Mouse (Mus musculus) stomach, embryonic 14.5 days (tissue): ENCODE data around the gene Stra8. TPM values are rescaled to one million over a fixed set of nuclear protein-coding genes. Genes with fewer than 3 reads are reported as not detected.

ENCODE experiments used
- ATAC-seq: fragments of 200-750 bp; cut with Nextera tagmentation; 2 replicates; pipeline ENCODE4 v1.8.0; 2017; ENCODE audit warnings: low read depth, moderate TSS enrichment; ENCODE audit not compliant: insufficient number of reproducible peaks, insufficient read depth, low FRiP score
- H3K27ac ChIP-seq: fragments of 300-500 bp; sonication (generic); 2 replicates; pipeline ENCODE4 v1.5.1; 2014; ENCODE audit warnings: mild to moderate bottlenecking, low read length, moderate library complexity, mixed read lengths
- H3K27me3 ChIP-seq: fragments of 300-500 bp; sonication (generic); 2 replicates; pipeline ENCODE4 v1.6.1; 2014; ENCODE audit warnings: low read length, control low read depth, mixed read lengths; ENCODE audit not compliant: control insufficient read depth, insufficient read depth
- H3K36me3 ChIP-seq: fragments of 300-500 bp; sonication (generic); 2 replicates; pipeline ENCODE4 v1.6.1; 2014; ENCODE audit warnings: mild to moderate bottlenecking, control low read depth, low read length, moderate library complexity, mixed read lengths; ENCODE audit not compliant: control insufficient read depth, insufficient read depth
- H3K4me1 ChIP-seq: fragments of 300-500 bp; sonication (generic); 2 replicates; pipeline ENCODE4 v1.6.1; 2014; ENCODE audit warnings: low read length, control low read depth, mixed read lengths; ENCODE audit not compliant: control insufficient read depth, insufficient read depth
- H3K4me2 ChIP-seq: fragments of 300-500 bp; sonication (generic); replicated peaks from 2 replicates; pipeline ENCODE4 v1.6.1; 2014; ENCODE audit warnings: low read depth, low read length, control low read depth
- H3K4me3 ChIP-seq: fragments of 300-500 bp; sonication (generic); 2 replicates; pipeline ENCODE4 v1.5.1; 2014; ENCODE audit warnings: low read depth, low read length, control low read depth
- H3K9ac ChIP-seq: fragments of 300-500 bp; sonication (generic); replicated peaks from 2 replicates; pipeline ENCODE4 v1.6.1; 2014; ENCODE audit warnings: low read depth, mild to moderate bottlenecking, control low read depth, low read length, moderate library complexity, mixed read lengths
- H3K9me3 ChIP-seq: fragments of 300-500 bp; sonication (generic); 2 replicates; pipeline ENCODE4 v1.6.1; 2016; ENCODE audit warnings: low read depth, low read length, control low read depth; ENCODE audit not compliant: control insufficient read depth
- WGBS: fragments of 180-500 bp; shearing (Covaris S2); extraction: QIAGEN DNeasy Blood & Tissue Kit; methylation state at CpG from one replicate; pipeline ENCODE4 v1.1.7; 2014; 5-methylcytosine and 5-hydroxymethylcytosine counted together
- polyA plus RNA-seq: library from polyadenylated mRNA; unstranded; fragments of >200 nt; fragmentation: Nextera tagmentation; extraction: Ambion mirVana; gene quantifications from 2 replicates; pipeline ENCODE4 v1.2.1, GENCODE M21; 2014

Gene Stra8
- polyA plus RNA-seq, 1 experiment from 2014 or later = not detected

DNA sequence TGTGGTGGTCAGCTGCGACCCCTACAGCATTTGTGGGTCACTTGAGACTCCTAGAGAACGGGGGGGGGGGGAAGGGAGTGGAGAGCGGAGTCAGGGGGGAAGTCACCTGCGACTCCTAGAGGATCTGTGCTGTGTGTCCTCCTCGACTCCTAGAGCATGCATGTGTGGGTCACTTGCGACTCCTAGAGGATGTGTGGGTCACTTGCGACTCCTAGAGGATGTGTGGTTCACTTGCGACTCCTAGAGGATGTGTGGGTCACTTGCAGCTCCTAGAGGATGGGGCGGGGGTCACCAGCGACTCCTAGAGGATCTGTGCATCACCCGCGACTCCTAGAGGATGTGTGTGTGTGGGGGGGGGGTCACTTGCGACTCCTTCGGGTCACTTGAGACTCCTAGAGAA, 2.0 kb downstream of the Stra8 start:
- H3K9ac ChIP-seq = no peak overlapping the region
- H3K4me1 ChIP-seq = no peaks in the 10 kb centered on the region
- no peaks in the 10 kb centered on the region for H3K9me3 ChIP-seq
- H3K4me3 ChIP-seq = no peak overlapping the region
- no peaks in the 10 kb centered on the region for H3K36me3 ChIP-seq
- H3K4me2 ChIP-seq = no peak overlapping the region
- ATAC-seq = no peak
- WGBS = 63% methylated on average over 14 of the region's 14 CpGs
- no peak overlapping the region for H3K27ac ChIP-seq
- H3K27me3 ChIP-seq = no peaks in the 10 kb centered on the region

DNA sequence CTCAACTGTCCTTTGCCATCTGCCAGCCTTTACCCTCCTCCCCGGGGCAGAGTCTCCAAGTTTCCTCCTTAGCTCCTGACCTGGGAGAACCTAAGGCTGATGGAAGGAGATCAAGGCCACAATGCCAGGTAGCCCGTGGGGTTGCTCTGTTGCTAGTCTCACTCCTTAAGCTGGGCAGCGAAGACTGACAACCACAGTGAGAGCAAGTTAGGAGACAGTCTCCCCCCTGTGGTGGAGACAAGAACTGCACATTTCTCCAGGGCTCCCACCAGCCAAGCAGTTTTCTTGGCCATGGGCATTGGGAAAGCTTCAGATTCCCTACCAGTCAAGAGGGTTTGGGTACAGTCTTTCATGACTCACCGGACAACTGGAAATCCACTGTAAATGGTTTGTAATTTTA, 7.2 kb downstream of the Stra8 start:
- Histone ChIP-seq H3K27me3 (no peaks in the 10 kb centered on the region), H3K4me3 (no peak overlapping the region), H3K4me1 (no peaks in the 10 kb centered on the region), H3K9me3 (no peaks in the 10 kb centered on the region), H3K27ac (no peak overlapping the region), H3K9ac (no peak overlapping the region), H3K4me2 (no peak overlapping the region), H3K36me3 (no peaks in the 10 kb centered on the region)
- 47% methylated on average over 4 of the region's 4 CpGs for WGBS
- ATAC-seq = no peak

- no peak overlapping the region for H3K4me3 ChIP-seq
- no peak overlapping the region for H3K4me2 ChIP-seq
- H3K4me1 ChIP-seq = no peaks in the 10 kb centered on the region
- H3K36me3 ChIP-seq = no peaks in the 10 kb centered on the region
- no peaks in the 10 kb centered on the region for H3K9me3 ChIP-seq
- H3K27ac ChIP-seq = no peak overlapping the region
- no peaks in the 10 kb centered on the region for H3K27me3 ChIP-seq
- no peak for ATAC-seq
- 96% methylated on average over 8 of the region's 8 CpGs for WGBS
- H3K9ac ChIP-seq = no peak overlapping the region
Measured at GRCm38 (mm10) chr6:34927594-34927993, 7.6 kb downstream of the Stra8 start.

DNA sequence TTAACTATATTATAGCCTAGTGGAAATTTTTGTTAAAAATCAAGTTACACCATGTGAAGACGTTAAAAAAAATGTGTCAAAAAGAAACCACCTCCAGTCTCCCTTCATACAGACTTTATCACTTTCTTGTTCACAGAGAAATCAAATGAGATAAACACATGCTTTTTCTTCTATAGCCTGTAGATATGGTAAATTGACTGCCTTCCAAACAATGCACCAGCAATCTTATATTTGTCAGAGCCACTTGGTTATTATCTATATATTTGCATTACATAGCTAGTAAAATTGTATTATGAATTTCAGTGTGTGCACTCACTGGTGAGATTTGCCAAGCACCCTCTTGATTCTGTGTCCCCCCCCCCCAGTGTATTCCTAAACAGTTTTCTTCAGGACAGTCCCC, 12.7 kb downstream of the Stra8 start:
- ATAC-seq = no peak
- Histone ChIP-seq H3K9ac (no peak overlapping the region), H3K4me2 (no peak overlapping the region), H3K27me3 (no peaks in the 10 kb centered on the region), H3K4me1 (no peaks in the 10 kb centered on the region), H3K9me3 (no peaks in the 10 kb centered on the region), H3K36me3 (no peaks in the 10 kb centered on the region), H3K4me3 (no peak overlapping the region), H3K27ac (no peak overlapping the region)
- WGBS = 92% methylated on average over 1 of the region's 1 CpGs

- H3K27ac ChIP-seq = no peak overlapping the region
- H3K27me3 ChIP-seq = no peaks in the 10 kb centered on the region
- WGBS = 69% methylated on average over 5 of the region's 5 CpGs
- H3K9ac ChIP-seq = no peak overlapping the region
- H3K36me3 ChIP-seq = no peaks in the 10 kb centered on the region
- no peaks in the 10 kb centered on the region for H3K4me1 ChIP-seq
- no peaks in the 10 kb centered on the region for H3K9me3 ChIP-seq
- no peak overlapping the region for H3K4me3 ChIP-seq
- no peak for ATAC-seq
- H3K4me2 ChIP-seq = no peak overlapping the region
Measured at GRCm38 (mm10) chr6:34936743-34937142, 16.8 kb downstream of the Stra8 start.

- no peaks in the 10 kb centered on the region for H3K4me1 ChIP-seq
- no peak overlapping the region for H3K4me2 ChIP-seq
- no peak overlapping the region for H3K4me3 ChIP-seq
- H3K9ac ChIP-seq = no peak overlapping the region
- no peak for ATAC-seq
- no peaks in the 10 kb centered on the region for H3K27me3 ChIP-seq
- H3K9me3 ChIP-seq = no peaks in the 10 kb centered on the region
- H3K36me3 ChIP-seq = no peaks in the 10 kb centered on the region
- 42% methylated on average over 7 of the region's 7 CpGs for WGBS
- H3K27ac ChIP-seq = no peak overlapping the region
Measured at GRCm38 (mm10) chr6:34938280-34938928, 18.4 kb downstream of the Stra8 start.

GRCm38 (mm10) chr6:34938929-34939325, 19.0 kb downstream of the Stra8 start:
- ATAC-seq = no peak
- 37% methylated on average over 4 of the region's 4 CpGs for WGBS
- no peak overlapping the region for H3K9ac ChIP-seq

DNA sequence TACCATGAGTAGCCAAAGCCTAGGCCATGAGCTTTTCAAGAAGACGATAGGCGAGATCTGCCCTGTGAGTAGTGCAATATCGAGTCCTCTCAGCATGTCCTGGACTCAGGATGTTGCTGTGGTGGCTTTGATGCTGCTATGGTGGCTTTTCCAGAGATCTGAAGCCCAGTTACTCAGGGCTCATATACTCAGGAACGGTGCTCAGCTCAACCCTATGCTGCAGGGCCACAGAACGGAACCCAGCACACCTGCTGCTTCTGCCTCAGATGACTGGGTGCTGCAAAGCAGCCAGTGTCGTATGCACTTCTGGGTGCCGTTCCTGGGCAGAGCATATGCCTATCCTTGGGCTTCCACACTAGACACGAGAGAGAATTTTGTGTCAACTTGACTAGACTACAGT, 19.5 kb downstream of the Stra8 start:
- no peak overlapping the region for H3K9ac ChIP-seq
- no peak for ATAC-seq
- no peak overlapping the region for H3K4me3 ChIP-seq
- H3K4me1 ChIP-seq = no peaks in the 10 kb centered on the region
- no peak overlapping the region for H3K4me2 ChIP-seq
- no peaks in the 10 kb centered on the region for H3K9me3 ChIP-seq
- H3K36me3 ChIP-seq = no peaks in the 10 kb centered on the region
- H3K27ac ChIP-seq = no peak overlapping the region
- 89% methylated on average over 8 of the region's 8 CpGs for WGBS
- H3K27me3 ChIP-seq = no peaks in the 10 kb centered on the region

More at GRCm38 (mm10) chr6:34938929-34939325, 19.0 kb downstream of the Stra8 start:
- no peak overlapping the region for H3K27ac ChIP-seq
- H3K4me1 ChIP-seq = no peaks in the 10 kb centered on the region
- no peaks in the 10 kb centered on the region for H3K36me3 ChIP-seq
- H3K27me3 ChIP-seq = no peaks in the 10 kb centered on the region
- H3K4me2 ChIP-seq = no peak overlapping the region
- H3K4me3 ChIP-seq = no peak overlapping the region
- no peaks in the 10 kb centered on the region for H3K9me3 ChIP-seq

DNA sequence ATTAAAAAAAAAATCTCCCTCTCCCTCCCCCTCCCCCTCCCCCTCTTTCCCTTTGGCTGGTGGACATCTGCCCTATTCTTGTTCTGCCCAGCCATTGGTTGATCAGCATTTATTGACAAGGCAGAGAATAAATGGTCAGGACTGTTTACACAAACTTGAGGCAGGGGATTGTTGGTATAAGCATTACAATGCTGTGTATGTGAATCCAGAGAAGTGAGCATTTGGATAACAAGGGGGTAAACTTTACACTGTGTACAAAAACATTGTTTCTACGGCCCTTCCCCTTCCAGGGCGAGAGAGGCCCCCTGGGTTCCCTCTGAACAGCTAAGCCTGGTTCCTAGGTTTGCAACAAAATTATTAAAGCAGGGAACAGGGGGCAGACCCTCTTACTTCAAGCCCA, 21.5 kb downstream of the Stra8 start:
- no peak overlapping the region for H3K4me2 ChIP-seq
- no peak overlapping the region for H3K27ac ChIP-seq
- no peaks in the 10 kb centered on the region for H3K9me3 ChIP-seq
- no peaks in the 10 kb centered on the region for H3K36me3 ChIP-seq
- H3K9ac ChIP-seq = no peak overlapping the region
- no peaks in the 10 kb centered on the region for H3K27me3 ChIP-seq
- 68% methylated on average over 2 of the region's 2 CpGs for WGBS
- ATAC-seq = no peak
- no peaks in the 10 kb centered on the region for H3K4me1 ChIP-seq
- no peak overlapping the region for H3K4me3 ChIP-seq
